Mouse (Mus musculus) midbrain, embryonic 14.5 days (tissue): ENCODE results near the gene Ndufc2. TPM values are rescaled to one million over a fixed set of nuclear protein-coding genes. Genes with fewer than 3 reads are reported as not detected.
"Not testable (repeated sequence)": the region's sequence is repeated elsewhere in the genome, so short reads cannot be mapped to it uniquely, and the experiment has no call there.

Experiments
- ATAC-seq: fragments of 200-750 bp; cut with Nextera tagmentation; 2 replicates; pipeline ENCODE4 v1.8.0; 2017; ENCODE audit warnings: moderate number of reproducible peaks, moderate library complexity; ENCODE audit not compliant: low FRiP score, low TSS enrichment
- DNase-seq: peaks from one replicate; pipeline ENCODE4 v3.0.0-alpha.2; 2015
- H3K27ac ChIP-seq: fragments of 300-500 bp; sonication (generic); replicated peaks from 2 replicates; pipeline ENCODE4 v1.5.1; 2014; ENCODE audit warnings: mild to moderate bottlenecking, low read depth, low read length, moderate library complexity
- H3K27me3 ChIP-seq: fragments of 300-500 bp; sonication (generic); 2 replicates; pipeline ENCODE4 v1.6.1; 2014; ENCODE audit warnings: low read length, control low read depth, mixed read lengths; ENCODE audit not compliant: control insufficient read depth, insufficient read depth
- H3K36me3 ChIP-seq: fragments of 300-500 bp; sonication (generic); 2 replicates; pipeline ENCODE4 v1.6.1; 2014; ENCODE audit warnings: low read length, control low read depth; ENCODE audit not compliant: control insufficient read depth, insufficient read depth
- H3K4me1 ChIP-seq: fragments of 300-500 bp; sonication (generic); 2 replicates; pipeline ENCODE4 v1.6.1; 2014; ENCODE audit warnings: mild to moderate bottlenecking, antibody characterized with exemption, low read length, control low read depth; ENCODE audit not compliant: control insufficient read depth, insufficient read depth
- H3K4me2 ChIP-seq: fragments of 300-500 bp; sonication (generic); 2 replicates; pipeline ENCODE4 v1.6.1; 2014; ENCODE audit warnings: mild to moderate bottlenecking, low read length, moderate library complexity
- H3K4me3 ChIP-seq: fragments of 300-500 bp; sonication (generic); replicated peaks from 2 replicates; pipeline ENCODE4 v1.5.1; 2014; ENCODE audit warnings: low read depth, low read length
- H3K9ac ChIP-seq: fragments of 300-500 bp; sonication (generic); replicated peaks from 2 replicates; pipeline ENCODE4 v1.6.1; 2014; ENCODE audit warnings: mild to moderate bottlenecking, low read length, moderate library complexity
- H3K9me3 ChIP-seq: fragments of 300-500 bp; sonication (generic); 2 replicates; pipeline ENCODE4 v1.6.1; 2016; ENCODE audit warnings: low read length, control low read depth, mixed read lengths; ENCODE audit not compliant: control insufficient read depth
- WGBS: fragments of 180-500 bp; shearing (Covaris S2); extraction: QIAGEN DNeasy Blood & Tissue Kit; methylation state at CpG from one replicate; pipeline ENCODE4 v1.1.7; 2014; 5-methylcytosine and 5-hydroxymethylcytosine counted together
- polyA plus RNA-seq: library from polyadenylated mRNA; unstranded; fragments of >200 nt; fragmentation: Nextera tagmentation; extraction: Ambion mirVana; gene quantifications from 2 replicates; pipeline ENCODE4 v1.2.1, GENCODE M21; 2014

Gene Ndufc2
- polyA plus RNA-seq, 1 experiment from 2014 or later: 450 TPM

DNA sequence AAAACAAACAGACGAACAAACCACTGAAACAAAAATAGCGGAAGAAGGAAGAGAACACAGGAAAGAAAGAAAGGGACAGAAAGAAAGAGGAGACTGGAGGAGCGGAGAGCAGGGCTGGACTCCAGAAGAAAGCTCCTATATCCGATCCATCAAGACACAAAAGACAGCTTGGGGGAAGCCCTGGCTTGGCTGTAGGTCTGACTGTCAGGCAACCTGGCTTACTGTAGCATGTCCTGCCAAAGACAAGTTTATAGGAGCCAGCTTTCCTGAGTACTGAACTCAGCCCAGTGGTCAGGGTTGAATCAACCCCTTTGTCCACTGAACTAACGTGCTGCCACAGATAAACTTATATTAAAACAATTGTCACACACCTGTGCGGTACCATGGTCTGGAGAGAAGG is 27.5 kb downstream of the Ndufc2 start:
- Histone ChIP-seq H3K27ac (no peak overlapping the region), H3K27me3 (no peaks in the 10 kb centered on the region), H3K36me3 (no peaks in the 10 kb centered on the region), H3K4me2 (no peak overlapping the region), H3K4me3 (no peak overlapping the region), H3K4me1 (peaks cover 17% of the 10 kb centered on the region), H3K9ac (no peak overlapping the region), H3K9me3 (no peaks in the 10 kb centered on the region)
- DNase-seq (no peak), ATAC-seq (no peak)
- 85% methylated on average over 6 of the region's 6 CpGs for WGBS

- whole genome bisulfite sequencing: 86% methylated on average over 5 of the region's 5 CpGs
- no peaks in the 10 kb centered on the region for H3K9me3 ChIP-seq
- peaks cover 17% of the 10 kb centered on the region for H3K4me1 ChIP-seq
- no peak overlapping the region for H3K4me2 ChIP-seq
- DNase-seq (peak; percentile 35), ATAC-seq (no peak)
- no peak overlapping the region for H3K4me3 ChIP-seq
- H3K36me3 ChIP-seq: no peaks in the 10 kb centered on the region
- H3K9ac ChIP-seq: no peak overlapping the region
- no peaks in the 10 kb centered on the region for H3K27me3 ChIP-seq
- no peak overlapping the region for H3K27ac ChIP-seq
Observed at GRCm38 (mm10) chr7:97427778-97428420, 28.1 kb downstream of the Ndufc2 start.

DNA sequence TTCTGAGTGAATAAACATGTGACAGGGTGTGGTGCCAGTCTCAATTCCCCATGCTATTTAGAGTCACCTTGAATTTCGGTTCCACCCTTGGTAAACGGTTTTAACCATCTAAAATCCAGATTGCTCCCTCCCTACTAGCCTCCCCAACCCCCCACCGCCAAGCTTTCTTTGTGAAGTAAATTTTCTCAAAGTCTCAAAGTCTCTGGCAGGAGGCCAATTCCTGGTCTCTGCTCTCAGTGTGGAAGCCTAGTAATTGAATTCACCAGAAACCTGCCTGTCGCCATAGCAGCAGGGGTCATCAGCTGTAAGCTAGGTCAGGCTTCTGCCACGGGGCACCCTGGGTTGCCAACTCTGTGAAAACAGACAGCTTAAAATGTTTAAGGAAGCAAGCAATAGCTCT is 29.9 kb downstream of the Ndufc2 start:
- Histone ChIP-seq H3K9ac (no peak overlapping the region), H3K4me2 (peak overlapping the region; percentile 11), H3K27me3 (no peaks in the 10 kb centered on the region), H3K27ac (peak overlapping the region; percentile 70), H3K4me3 (no peak overlapping the region), H3K4me1 (peaks cover 17% of the 10 kb centered on the region), H3K9me3 (no peaks in the 10 kb centered on the region), H3K36me3 (no peaks in the 10 kb centered on the region)
- ATAC-seq (peak; percentile 74; the same call in 1 of the 2 replicates), DNase-seq (peak; percentile 91)
- WGBS: under 1% methylated on average over 5 of the region's 5 CpGs

GRCm38 (mm10) chr7:97433517-97433916 is 33.7 kb downstream of the Ndufc2 start:
- not testable (repeated sequence) for H3K27me3 ChIP-seq, DNase-seq, H3K9ac ChIP-seq, H3K27ac ChIP-seq, H3K36me3 ChIP-seq, ATAC-seq, H3K4me2 ChIP-seq, H3K9me3 ChIP-seq, H3K4me3 ChIP-seq
- peaks cover 13% of the 10 kb centered on the region for H3K4me1 ChIP-seq
- 73% methylated on average over 3 of the region's 3 CpGs for WGBS

- no peak overlapping the region for H3K4me3 ChIP-seq
- no peak for ATAC-seq
- 81% methylated on average over 10 of the region's 10 CpGs for WGBS
Observed at GRCm38 (mm10) chr7:97434517-97434916, 34.7 kb downstream of the Ndufc2 start.

DNA sequence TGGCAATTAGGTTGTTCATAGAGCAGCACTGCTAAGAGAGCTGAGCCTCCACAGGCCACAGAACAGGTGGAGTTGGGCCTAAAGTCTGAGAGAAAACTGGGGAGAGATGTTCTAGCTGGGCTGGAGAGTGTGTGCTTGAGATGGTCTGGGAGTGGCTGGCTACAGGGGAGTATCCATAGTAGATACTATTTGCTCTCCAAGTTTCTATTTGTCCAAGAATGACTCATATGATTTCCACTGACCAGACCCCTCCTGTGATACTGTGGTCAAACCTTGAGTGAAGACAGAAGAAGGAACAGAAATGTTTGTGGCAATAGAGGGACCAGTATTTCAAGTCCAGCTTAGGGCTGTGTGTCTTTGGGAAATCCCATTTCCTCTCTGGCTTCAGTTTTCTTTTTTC is 39.2 kb downstream of the Ndufc2 start:
- no peak overlapping the region for H3K9ac ChIP-seq
- no peak overlapping the region for H3K27ac ChIP-seq
- H3K9me3 ChIP-seq: no peaks in the 10 kb centered on the region
- H3K27me3 ChIP-seq: no peaks in the 10 kb centered on the region
- no peaks in the 10 kb centered on the region for H3K4me1 ChIP-seq
- no peak overlapping the region for H3K4me3 ChIP-seq
- H3K4me2 ChIP-seq: no peak overlapping the region
- no peak for DNase-seq
- no peak for ATAC-seq
- no peaks in the 10 kb centered on the region for H3K36me3 ChIP-seq

More at GRCm38 (mm10) chr7:97434517-97434916, 34.7 kb downstream of the Ndufc2 start:
- H3K27ac ChIP-seq: no peak overlapping the region
- H3K9me3 ChIP-seq: no peaks in the 10 kb centered on the region
- H3K9ac ChIP-seq: no peak overlapping the region
- H3K27me3 ChIP-seq: no peaks in the 10 kb centered on the region
- no peak for DNase-seq
- no peak overlapping the region for H3K4me2 ChIP-seq
- no peaks in the 10 kb centered on the region for H3K36me3 ChIP-seq
- H3K4me1 ChIP-seq: peaks cover 7% of the 10 kb centered on the region

- Histone ChIP-seq H3K4me2 (no peak overlapping the region), H3K4me1 (no peaks in the 10 kb centered on the region), H3K4me3 (no peak overlapping the region), H3K27me3 (no peaks in the 10 kb centered on the region), H3K9me3 (0 out of 2 replicates have a peak, but pooled peaks cover 8% of the 10 kb centered on the region), H3K9ac (no peak overlapping the region), H3K27ac (peak overlapping the region; percentile 84), H3K36me3 (no peaks in the 10 kb centered on the region)
- 24% methylated on average over 6 of the region's 6 CpGs for WGBS
- peak; percentile 93 for DNase-seq
- ATAC-seq: peak; percentile 93
Observed at GRCm38 (mm10) chr7:97446171-97446925, 46.5 kb downstream of the Ndufc2 start.

DNA sequence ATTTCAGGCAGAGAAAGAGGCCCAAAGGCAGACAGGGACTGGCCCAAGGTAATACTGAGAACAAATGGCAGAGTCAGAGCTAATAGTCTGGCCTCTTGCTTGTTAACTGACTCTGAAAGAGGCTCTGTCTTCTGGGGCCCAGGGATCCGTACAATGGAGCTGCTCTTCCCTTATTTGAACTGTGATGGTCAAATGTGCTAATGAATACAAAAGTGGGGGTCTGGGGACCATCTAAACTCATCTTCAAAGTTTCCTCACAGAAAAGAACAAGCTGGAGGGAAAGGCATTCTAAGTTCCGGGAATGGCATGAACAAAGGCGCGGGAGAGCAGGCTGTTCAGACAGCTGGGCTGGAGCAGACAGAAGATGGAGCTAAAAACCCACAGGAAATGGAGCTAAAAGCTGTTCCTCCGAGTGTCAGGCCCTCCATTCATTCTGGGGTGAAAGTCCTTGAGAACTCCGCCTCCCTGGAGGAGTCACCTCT is 47.3 kb downstream of the Ndufc2 start:
- no peak overlapping the region for H3K4me3 ChIP-seq
- no peak overlapping the region for H3K4me2 ChIP-seq
- H3K27me3 ChIP-seq: no peaks in the 10 kb centered on the region
- H3K27ac ChIP-seq: peak overlapping the region; percentile 84
- ATAC-seq (peak; percentile 62), DNase-seq (peak; percentile 61)
- 0 out of 2 replicates have a peak, but pooled peaks cover 8% of the 10 kb centered on the region for H3K9me3 ChIP-seq
- no peaks in the 10 kb centered on the region for H3K4me1 ChIP-seq
- H3K36me3 ChIP-seq: no peaks in the 10 kb centered on the region
- no peak overlapping the region for H3K9ac ChIP-seq
- WGBS: 48% methylated on average over 6 of the region's 6 CpGs
